Mouse (Mus musculus) monocyte, adult 2 months (primary cell): ENCODE data around the gene Slc10a1.
"Not testable (repeated sequence)": the region's sequence is repeated elsewhere in the genome, so short reads cannot be mapped to it uniquely, and the experiment has no call there.

ENCODE experiments used
- DNase-seq, 2 experiments: peaks; one replicate each; pipeline ENCODE4 v3.0.0; 2022; ENCODE audit warnings: low spot score in 2 of 2, low read depth in 1 of 2

Gene Slc10a1

DNA sequence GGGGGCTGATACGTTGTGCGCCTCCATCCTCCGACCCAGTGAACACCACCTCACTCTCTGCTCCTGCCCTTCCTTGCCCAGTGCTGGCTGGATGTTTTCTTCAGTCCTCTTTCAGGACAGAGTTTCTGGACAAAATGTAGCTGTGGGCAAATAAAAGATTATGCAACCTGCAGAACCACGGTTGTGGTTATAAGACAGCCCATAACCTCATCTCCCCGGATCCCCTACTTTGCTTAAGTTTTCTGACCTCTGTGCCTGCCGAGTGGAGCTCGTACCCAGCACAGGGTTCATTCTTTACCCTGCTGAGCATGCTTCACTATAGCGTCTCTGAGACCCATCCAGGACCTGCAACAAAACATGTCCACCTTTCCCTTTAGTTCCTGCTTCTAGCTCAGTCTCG, 587 bp downstream of the Slc10a1 start:
- DNase-seq, result no peak

DNA sequence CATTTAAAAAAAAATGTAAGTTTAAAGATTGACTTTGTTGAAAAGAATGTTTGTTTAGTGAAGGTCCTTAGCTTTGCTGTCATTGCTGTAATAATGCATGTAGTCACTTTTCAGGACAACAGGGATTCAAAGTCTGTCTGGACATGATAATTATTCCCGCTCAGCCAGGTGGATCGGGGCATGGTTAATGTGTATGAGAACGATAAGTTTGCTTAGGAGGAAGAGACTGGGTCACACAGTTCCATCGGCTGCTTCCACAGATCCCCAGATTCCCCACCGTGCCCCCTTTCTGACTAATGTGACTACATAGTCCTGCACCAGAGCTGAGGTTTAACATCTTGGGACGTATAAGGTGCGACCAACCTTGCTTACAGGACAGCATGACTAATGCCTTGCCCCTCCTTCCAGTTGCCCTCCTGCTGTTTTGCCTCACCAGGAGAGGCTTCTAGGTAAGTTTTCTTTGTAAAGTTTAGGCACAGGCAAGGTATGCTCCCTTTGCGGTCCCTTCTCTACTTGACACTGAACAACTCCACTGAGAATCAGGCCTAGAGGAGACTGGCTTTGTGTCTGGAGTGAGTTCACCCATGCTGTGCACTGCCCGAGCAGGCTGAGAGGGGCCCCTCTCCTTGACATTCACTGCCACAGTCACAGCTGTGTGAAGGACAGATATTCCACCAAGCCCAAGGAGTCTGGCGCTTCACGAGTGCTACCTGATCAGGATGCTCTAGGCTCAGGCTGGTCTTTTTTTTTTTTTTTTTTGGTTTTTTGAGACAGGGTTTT, 2.3 kb downstream of the Slc10a1 start:
- no peak for DNase-seq

- no peak for DNase-seq
These were observed 5.9 kb downstream of the Slc10a1 start for GRCm38 (mm10) chr12:80962566-80962965.

- no peak for DNase-seq
These were observed 10.5 kb downstream of the Slc10a1 start for GRCm38 (mm10) chr12:80957961-80958360.

- no peak for DNase-seq
These were observed 12.5 kb downstream of the Slc10a1 start for GRCm38 (mm10) chr12:80956039-80956438.

- DNase-seq, result no peak
These were observed 16.0 kb downstream of the Slc10a1 start for GRCm38 (mm10) chr12:80952526-80952925.

DNA sequence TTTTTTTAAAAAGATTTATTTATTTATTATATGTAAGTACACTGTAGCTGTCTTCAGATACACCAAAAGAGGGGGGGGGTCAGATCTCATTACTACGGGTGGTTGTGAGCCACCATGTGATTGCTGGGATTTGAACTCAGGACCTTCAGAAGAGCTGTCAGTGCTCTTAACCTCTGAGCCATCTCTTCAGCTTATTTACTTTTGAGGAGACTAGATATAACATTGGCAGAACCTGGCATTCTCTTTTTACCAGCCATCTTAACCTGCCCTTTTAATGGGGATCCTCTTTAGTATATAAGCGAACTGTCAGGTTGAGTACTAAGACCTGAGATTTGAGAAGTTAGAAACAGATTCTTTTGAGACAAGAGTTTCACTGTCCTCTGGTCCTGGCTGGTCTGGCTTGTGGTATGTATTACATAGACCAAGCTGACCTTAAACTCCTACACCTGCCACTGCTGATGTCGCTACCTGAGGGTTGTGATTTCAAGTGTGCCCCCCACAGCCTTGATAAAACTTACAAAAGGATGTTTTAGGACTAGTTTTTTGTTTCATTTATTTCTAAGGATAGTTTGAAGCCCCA, 16.8 kb downstream of the Slc10a1 start:
- DNase-seq, result no peak

GRCm38 (mm10) chr12:80949603-80950002, 18.9 kb downstream of the Slc10a1 start:
- DNase-seq, result not testable (repeated sequence)

GRCm38 (mm10) chr12:80948202-80948601, 20.3 kb downstream of the Slc10a1 start:
- no peak for DNase-seq

DNA sequence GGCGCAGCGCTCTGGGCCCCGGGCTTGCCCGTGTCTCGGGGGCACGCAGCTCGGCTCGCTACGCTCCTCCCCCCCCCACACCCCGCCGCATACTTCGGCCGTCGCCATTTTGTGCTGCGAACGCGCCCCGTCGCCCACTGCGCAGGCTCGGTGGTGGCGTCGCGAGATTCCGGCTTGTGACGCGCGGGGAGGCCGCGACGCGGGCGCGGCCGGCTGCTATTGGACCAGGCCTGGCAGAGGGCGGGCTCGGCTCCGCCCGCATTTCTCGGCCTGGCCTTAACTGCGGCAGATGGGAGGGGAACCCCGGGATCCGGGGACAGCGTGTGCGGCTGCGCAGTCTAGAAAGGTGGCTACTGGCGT, 22.5 kb downstream of the Slc10a1 start:
- DNase-seq, result peak; percentile 91 to 96

DNA sequence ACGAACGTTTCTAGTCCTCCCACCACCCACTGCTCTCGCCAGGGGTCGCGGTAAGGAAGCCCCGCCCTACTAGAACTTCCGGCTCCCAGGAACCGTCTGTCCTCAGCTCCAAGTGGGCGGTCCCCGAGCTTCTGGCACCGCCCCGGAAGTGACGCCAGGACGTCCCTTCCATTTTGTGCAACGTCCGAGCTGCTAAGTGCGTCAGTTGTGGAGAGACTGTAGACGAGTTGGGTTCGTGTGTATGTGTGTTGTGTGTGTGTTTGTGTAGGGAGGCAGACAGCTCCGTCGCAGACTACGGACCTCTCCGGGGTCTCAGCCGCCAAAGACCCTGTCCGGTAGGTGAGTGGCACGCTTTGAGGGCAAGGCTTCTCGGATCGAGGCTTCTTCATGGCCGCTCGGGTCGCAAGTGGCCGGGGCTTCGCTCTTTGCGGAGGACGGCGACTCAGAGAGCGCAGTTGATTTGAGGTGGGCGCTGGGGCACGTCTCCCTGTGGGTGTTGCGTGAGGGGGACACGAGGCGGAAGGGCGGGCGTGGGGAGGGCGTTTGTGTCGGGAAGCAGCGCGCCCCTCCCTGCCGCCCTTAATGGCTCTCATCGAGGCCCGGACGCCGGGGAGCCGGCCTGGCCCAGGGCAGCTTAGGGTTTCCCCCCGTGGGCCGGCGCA, 23.0 kb downstream of the Slc10a1 start, which contains the start of gene Srsf5:
Gene Srsf5 (plus strand): TSS at position 171 of the 662 bp plus-strand sequence.
- peak; percentile 93 to 98 for DNase-seq

- DNase-seq, result not testable (repeated sequence)
These were observed 23.6 kb downstream of the Slc10a1 start for GRCm38 (mm10) chr12:80944963-80945333.

DNA sequence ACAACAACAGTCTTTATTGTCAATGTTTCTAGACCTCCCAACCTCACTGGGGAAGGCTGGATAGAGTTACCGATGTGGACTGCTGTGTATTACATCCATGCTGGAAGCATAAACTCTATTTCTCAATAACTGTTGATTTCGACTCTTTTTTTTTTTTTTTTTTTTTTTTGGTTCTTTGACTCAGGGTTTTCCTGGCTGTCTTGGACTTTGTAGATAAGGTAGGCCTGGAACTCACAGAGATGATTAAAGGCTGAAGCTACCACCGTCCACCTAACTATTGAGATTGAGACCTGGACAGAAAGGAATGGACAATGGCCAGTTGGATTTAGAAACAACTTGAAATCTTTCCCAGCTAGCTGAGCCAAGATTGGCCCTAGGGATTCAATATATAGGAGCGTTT, 24.3 kb downstream of the Slc10a1 start:
- DNase-seq, result no peak

GRCm38 (mm10) chr12:80943395-80943794, 25.1 kb downstream of the Slc10a1 start:
- no peak for DNase-seq

DNA sequence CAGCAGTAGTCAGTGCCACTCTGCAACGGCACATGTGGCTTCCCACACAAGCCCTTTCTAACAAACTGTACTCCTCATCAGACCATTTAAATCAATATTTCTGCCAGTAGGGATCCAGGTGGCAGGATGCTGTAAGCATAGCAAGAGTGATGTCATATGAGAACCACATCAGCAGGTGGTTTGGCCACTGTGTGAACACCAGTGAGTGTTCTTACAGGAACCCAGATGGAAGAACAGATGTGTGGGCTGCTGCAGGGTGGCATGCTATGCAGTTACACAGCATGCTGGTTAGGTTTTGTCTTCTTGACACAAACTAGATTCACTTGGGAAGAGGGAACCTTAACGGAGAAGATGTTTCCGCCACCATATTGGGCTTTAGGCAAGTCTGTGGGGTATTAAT, 26.6 kb downstream of the Slc10a1 start:
- DNase-seq, result no peak

- peak in 1 of 2 experiments; percentile 4 for DNase-seq
These were observed 29.3 kb downstream of the Slc10a1 start for GRCm38 (mm10) chr12:80939165-80939564.

DNA sequence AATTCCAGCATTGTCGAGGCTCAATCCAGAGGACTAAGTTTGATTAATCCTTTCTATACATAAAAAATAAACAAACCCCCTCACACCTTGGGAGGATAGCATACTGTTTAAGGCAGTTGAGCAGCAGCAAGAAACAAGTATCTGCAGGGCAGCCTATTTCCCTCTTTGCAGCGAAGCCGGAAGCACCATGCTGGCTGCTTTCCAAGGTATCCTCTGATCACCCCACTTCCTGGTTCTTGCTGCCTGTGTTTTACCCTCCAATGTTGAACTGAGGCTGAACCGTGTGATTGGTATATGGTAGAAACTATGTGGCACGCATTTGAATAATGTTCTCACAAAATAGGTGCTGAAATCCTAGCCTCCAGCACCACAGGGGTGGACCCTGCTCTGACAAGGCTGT, 29.9 kb downstream of the Slc10a1 start:
- DNase-seq, result peak; percentile 48 to 65

GRCm38 (mm10) chr12:80937331-80938029, 31.0 kb downstream of the Slc10a1 start:
- no peak for DNase-seq

GRCm38 (mm10) chr12:80936751-80937150, 31.8 kb downstream of the Slc10a1 start:
- no peak for DNase-seq

DNA sequence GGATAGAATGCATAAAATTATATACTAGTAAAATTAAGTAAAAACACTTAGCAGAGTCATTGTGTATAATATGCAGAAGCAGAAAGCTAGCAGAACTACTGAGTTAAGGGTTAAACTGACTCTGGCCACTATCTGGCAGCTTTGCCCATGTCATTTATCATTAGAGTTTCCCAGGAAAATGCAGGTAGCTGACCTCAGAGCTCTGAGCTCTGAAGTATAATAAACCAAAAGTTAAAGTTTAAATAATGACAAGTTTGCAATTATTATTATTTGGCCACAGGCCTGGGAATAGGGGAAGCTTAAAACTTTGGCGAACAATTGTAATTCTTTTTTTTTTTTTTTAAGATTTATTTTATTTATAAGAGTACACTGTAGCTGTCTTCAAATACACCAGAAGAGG, 35.6 kb downstream of the Slc10a1 start:
- DNase-seq, result no peak

DNA sequence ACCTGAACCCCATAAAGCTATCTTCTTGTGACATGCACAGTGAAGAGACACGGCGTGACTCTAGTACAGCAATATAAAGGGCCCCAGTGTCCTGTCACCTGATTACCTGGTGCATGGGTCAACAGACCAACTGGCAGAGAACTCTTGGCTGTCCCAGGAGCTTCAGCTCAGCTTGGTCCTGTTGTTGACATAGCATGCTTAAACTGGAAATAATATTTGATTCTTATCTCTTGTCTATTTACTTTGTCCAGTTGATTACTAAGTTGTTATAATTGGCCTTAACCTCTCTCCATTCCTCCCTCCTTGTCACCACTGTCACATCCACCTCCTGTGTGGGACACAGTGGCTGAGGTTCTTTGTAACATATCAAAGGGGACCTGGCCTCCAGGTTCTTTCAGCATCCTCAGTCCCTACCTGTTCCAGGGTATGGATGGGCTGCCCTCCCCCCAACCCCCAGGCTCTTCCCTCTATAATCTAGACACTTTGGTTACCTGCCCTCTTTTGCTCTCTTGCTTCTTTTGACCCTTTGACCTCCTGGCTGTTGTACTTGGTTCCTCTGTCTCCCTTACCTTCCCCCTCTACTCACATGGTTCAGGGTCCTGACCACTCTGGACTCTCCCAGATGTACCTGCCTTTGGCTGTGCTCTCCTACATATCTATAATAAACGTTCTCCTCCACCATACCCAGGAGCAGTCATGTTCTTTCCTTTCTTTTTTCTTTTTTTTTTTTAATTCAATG, 36.9 kb downstream of the Slc10a1 start:
- DNase-seq, result no peak
